Mouse (Mus musculus): Measurements from ENCODE around the gene Best1. TPM values are rescaled to one million over a fixed set of nuclear protein-coding genes. Genes with fewer than 3 reads are reported as not detected.
A peak's percentile ranks its signal among the peaks of the same experiment; 100 is the strongest.

Gene Best1
- polyA plus RNA-seq, 1 experiment from 2014 or later = 1.1 TPM

DNA sequence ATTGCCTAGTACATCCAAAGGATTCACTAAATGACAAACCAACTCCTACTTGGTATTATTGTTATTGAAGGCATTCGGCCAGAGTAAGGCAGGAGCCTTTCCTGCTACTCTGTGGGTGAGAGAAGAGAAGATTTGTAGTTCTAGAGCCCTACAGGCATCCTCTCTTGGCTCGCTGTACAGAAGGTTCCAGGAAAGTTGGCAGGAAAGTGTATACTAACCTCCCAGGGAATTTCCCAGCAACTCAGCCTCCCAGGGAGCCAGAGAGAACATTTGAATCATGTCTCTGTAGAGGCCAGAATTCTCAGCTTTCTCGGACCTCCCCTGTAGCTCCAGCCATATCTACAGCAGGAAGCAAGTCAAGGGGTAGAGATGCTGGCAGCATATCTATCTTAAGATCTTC lies 54.4 kb downstream of the Best1 start:
- Histone ChIP-seq H3K9me3 (no peaks in the 10 kb centered on the region), H3K27me3 (no peaks in the 10 kb centered on the region), H3K4me2 (replicated peaks) (no peak overlapping the region), H3K4me1 (no peaks in the 10 kb centered on the region), H3K27ac (replicated peaks) (no peak overlapping the region), H3K9ac (replicated peaks) (no peak overlapping the region), H3K4me3 (no peak overlapping the region), H3K36me3 (no peaks in the 10 kb centered on the region)
- 77% methylated on average over 3 of the region's 3 CpGs for WGBS
- ATAC-seq (ENCODE audit: low FRiP score, low read depth) = no peak

GRCm38 (mm10) chr19:9945800-9946564 lies 55.5 kb downstream of the Best1 start:
- no peak for ATAC-seq (ENCODE audit: low FRiP score, low read depth)
- no peak overlapping the region for H3K4me3 ChIP-seq
- H3K27me3 ChIP-seq = no peaks in the 10 kb centered on the region
- WGBS = 91% methylated on average over 8 of the region's 8 CpGs
- no peak overlapping the region for H3K27ac ChIP-seq (replicated peaks)
- H3K9me3 ChIP-seq = no peaks in the 10 kb centered on the region
- peaks cover under 1% of the 10 kb centered on the region; the same call in 1 of the 2 replicates for H3K4me1 ChIP-seq
- no peak overlapping the region for H3K4me2 ChIP-seq (replicated peaks)
- H3K9ac ChIP-seq (replicated peaks) = no peak overlapping the region
- H3K36me3 ChIP-seq = no peaks in the 10 kb centered on the region

DNA sequence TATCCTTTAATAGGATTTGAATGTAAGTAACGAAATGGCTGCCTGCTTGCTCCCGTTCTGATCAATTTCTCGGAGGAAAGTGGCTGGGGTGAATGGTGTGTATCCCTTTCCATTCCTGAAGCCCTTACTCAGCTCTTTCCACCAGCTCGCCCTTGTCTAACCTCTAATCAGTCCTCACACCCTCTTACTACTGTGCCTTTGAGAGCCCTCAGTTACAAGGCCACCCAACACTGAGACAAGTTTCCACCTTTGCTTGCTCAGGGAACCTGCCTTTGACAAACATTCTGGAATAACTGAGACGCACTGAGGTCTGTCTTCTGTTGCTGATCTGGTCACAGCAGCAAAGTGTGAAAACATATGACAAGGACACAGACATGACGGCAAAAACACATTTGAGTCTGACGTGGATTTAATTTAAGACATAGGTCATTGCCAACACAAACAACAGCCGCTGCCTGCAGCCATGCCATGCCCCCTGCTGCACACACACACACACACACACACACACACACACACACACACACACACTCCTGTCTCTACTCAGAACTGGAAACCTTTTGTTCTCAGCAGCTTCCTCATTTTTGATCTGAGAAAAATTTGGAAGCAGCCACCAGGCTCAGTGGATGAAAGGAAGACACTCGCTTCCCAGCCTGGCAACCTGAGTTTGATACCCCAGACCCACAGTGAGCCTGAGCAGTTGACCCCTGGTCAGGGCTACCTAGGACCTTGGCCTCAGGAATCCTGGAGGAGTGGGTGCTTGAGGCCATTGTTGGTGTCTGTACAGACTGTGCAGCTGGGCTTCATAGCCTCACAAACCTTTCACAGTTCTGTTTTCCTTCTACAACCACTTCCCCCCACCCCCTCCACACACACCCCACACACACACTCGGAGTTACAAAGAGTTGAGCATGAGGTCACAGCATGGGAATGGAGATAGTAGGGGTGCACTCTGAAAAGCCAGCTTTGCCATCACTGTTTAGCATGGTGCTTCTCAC lies 58.6 kb downstream of the Best1 start:
- Histone ChIP-seq H3K36me3 (no peaks in the 10 kb centered on the region), H3K27ac (replicated peaks) (no peak overlapping the region)
- WGBS = 75% methylated on average over 10 of the region's 10 CpGs

GRCm38 (mm10) chr19:9941809-9942208 lies 59.6 kb downstream of the Best1 start:
- no peak overlapping the region for H3K27ac ChIP-seq (replicated peaks)
- 56% methylated on average over 1 of the region's 1 CpGs for WGBS

More for the DNA sequence above, 58.6 kb downstream of the Best1 start:
- peaks cover 4% of the 10 kb centered on the region for H3K4me1 ChIP-seq
- no peak overlapping the region for H3K4me3 ChIP-seq
- no peak overlapping the region for H3K4me2 ChIP-seq (replicated peaks)
- H3K9me3 ChIP-seq = no peaks in the 10 kb centered on the region
- H3K9ac ChIP-seq (replicated peaks) = no peak overlapping the region
- H3K27me3 ChIP-seq = no peaks in the 10 kb centered on the region
- ATAC-seq (ENCODE audit: low FRiP score, low read depth) = no peak

DNA sequence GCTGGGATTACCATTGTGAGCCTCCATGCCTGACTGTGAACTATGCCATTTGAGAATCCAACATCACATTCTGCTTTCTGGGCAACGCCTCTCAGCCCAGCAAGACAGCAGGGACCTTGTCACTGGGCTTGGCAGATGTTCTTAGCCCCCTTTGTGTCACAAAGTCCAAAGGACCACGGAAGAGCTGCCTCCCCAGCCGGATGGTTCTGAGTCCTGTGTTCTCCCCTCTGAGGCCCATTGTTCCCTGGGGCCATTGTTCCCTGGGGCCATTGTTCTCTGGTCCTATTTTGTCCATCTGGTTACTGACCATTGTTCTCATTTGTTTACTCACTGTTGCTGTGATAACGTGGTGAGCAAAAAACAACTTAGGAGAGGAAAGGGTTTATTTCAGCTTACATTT lies 60.5 kb downstream of the Best1 start:
- H3K36me3 ChIP-seq = no peaks in the 10 kb centered on the region
- no peak overlapping the region for H3K4me2 ChIP-seq (replicated peaks)
- H3K4me1 ChIP-seq = peaks cover 4% of the 10 kb centered on the region
- WGBS = 10% methylated on average over 4 of the region's 4 CpGs
- ATAC-seq (ENCODE audit: low FRiP score, low read depth) = no peak
- no peak overlapping the region for H3K9ac ChIP-seq (replicated peaks)
- no peaks in the 10 kb centered on the region for H3K27me3 ChIP-seq
- no peaks in the 10 kb centered on the region for H3K9me3 ChIP-seq
- no peak overlapping the region for H3K4me3 ChIP-seq
- H3K27ac ChIP-seq (replicated peaks) = 0 out of 2 replicates have a peak overlapping the region, but pooled peaks have one; percentile 11

More at GRCm38 (mm10) chr19:9941809-9942208, 59.6 kb downstream of the Best1 start:
- H3K9ac ChIP-seq (replicated peaks) = no peak overlapping the region
- H3K9me3 ChIP-seq = no peaks in the 10 kb centered on the region
- H3K4me3 ChIP-seq = no peak overlapping the region
- no peaks in the 10 kb centered on the region for H3K27me3 ChIP-seq
- no peaks in the 10 kb centered on the region for H3K36me3 ChIP-seq
- H3K4me1 ChIP-seq = peaks cover 4% of the 10 kb centered on the region
- no peak overlapping the region for H3K4me2 ChIP-seq (replicated peaks)
- no peak for ATAC-seq (ENCODE audit: low FRiP score, low read depth)

GRCm38 (mm10) chr19:9939841-9940240 lies 61.6 kb downstream of the Best1 start:
- no peak overlapping the region for H3K9ac ChIP-seq (replicated peaks)
- 66% methylated on average over 7 of the region's 7 CpGs for WGBS
- H3K9me3 ChIP-seq = no peaks in the 10 kb centered on the region
- H3K4me1 ChIP-seq = peaks cover 4% of the 10 kb centered on the region
- no peaks in the 10 kb centered on the region for H3K36me3 ChIP-seq
- no peak overlapping the region for H3K4me2 ChIP-seq (replicated peaks)
- ATAC-seq (ENCODE audit: low FRiP score, low read depth) = no peak
- no peak overlapping the region for H3K4me3 ChIP-seq
- H3K27ac ChIP-seq (replicated peaks) = no peak overlapping the region
- no peaks in the 10 kb centered on the region for H3K27me3 ChIP-seq

GRCm38 (mm10) chr19:9938824-9939303 lies 62.6 kb downstream of the Best1 start:
- Histone ChIP-seq H3K4me3 (no peak overlapping the region), H3K9me3 (no peaks in the 10 kb centered on the region), H3K27me3 (no peaks in the 10 kb centered on the region), H3K27ac (replicated peaks) (no peak overlapping the region), H3K36me3 (no peaks in the 10 kb centered on the region), H3K4me2 (replicated peaks) (no peak overlapping the region), H3K4me1 (peaks cover 4% of the 10 kb centered on the region), H3K9ac (replicated peaks) (no peak overlapping the region)
- ATAC-seq (ENCODE audit: low FRiP score, low read depth) = no peak
- 81% methylated on average over 13 of the region's 13 CpGs for WGBS

DNA sequence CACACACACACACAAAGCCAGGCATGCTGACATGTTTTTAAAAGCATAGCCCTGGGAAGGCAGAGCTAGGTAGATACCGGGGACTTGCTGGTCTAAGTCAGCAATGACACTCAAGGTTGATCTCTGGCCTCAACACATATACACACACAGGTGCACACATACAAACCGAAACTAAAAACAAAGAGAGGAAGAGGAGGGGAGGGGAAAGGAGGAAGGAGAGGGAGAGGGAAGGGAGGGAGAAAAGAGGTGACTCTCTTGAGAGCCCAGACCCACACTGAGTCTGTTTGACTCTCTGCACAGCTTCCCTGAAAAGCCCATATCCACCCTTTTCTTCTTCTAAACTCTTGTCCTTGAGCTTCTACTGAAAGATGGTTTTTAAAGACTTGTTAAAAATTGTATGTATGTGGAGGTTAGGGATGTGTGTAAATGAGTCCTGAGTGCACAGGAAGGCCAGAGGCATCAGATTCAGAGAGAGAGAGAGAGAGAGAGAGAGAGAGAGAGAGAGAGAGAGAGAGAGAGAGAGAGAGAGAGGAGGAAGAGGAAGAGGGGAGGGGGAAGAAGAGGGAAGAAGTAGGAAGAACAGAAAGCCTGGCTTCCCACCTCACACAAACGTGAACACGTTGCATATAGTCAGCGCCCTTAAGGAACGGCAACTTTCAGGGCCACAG lies 63.1 kb downstream of the Best1 start:
- WGBS = 87% methylated on average over 6 of the region's 6 CpGs
- H3K4me2 ChIP-seq (replicated peaks) = no peak overlapping the region
- ATAC-seq (ENCODE audit: low FRiP score, low read depth) = no peak

GRCm38 (mm10) chr19:9937428-9937827 lies 64.0 kb downstream of the Best1 start:
- peaks cover 4% of the 10 kb centered on the region for H3K4me1 ChIP-seq
- H3K9ac ChIP-seq (replicated peaks) = no peak overlapping the region
- 63% methylated on average over 5 of the region's 5 CpGs for WGBS
- no peak overlapping the region for H3K27ac ChIP-seq (replicated peaks)
- H3K4me2 ChIP-seq (replicated peaks) = no peak overlapping the region
- H3K36me3 ChIP-seq = no peaks in the 10 kb centered on the region
- no peaks in the 10 kb centered on the region for H3K27me3 ChIP-seq
- ATAC-seq (ENCODE audit: low FRiP score, low read depth) = no peak
- H3K9me3 ChIP-seq = no peaks in the 10 kb centered on the region
- H3K4me3 ChIP-seq = no peak overlapping the region

More for the DNA sequence above, 63.1 kb downstream of the Best1 start:
- no peaks in the 10 kb centered on the region for H3K27me3 ChIP-seq
- H3K36me3 ChIP-seq = no peaks in the 10 kb centered on the region
- H3K9me3 ChIP-seq = no peaks in the 10 kb centered on the region
- no peak overlapping the region for H3K9ac ChIP-seq (replicated peaks)
- H3K27ac ChIP-seq (replicated peaks) = no peak overlapping the region
- peaks cover 4% of the 10 kb centered on the region for H3K4me1 ChIP-seq
- no peak overlapping the region for H3K4me3 ChIP-seq

GRCm38 (mm10) chr19:9936579-9936978 lies 64.9 kb downstream of the Best1 start:
- Histone ChIP-seq H3K4me3 (no peak overlapping the region), H3K4me1 (peaks cover 4% of the 10 kb centered on the region), H3K27me3 (no peaks in the 10 kb centered on the region), H3K36me3 (no peaks in the 10 kb centered on the region), H3K27ac (replicated peaks) (no peak overlapping the region), H3K4me2 (replicated peaks) (no peak overlapping the region), H3K9me3 (no peaks in the 10 kb centered on the region), H3K9ac (replicated peaks) (no peak overlapping the region)
- ATAC-seq (ENCODE audit: low FRiP score, low read depth) = no peak
- 74% methylated on average over 5 of the region's 5 CpGs for WGBS
